Mouse (Mus musculus) Patski (cell line): ENCODE measurements around the gene Nfrkb. TPM values are rescaled to one million over a fixed set of nuclear protein-coding genes. Genes with fewer than 3 reads are reported as not detected.

ENCODE experiments used
- ATAC-seq: fragments of 100-300 bp; one replicate; pipeline ENCODE4 v1.8.0; 2021
- CTCF ChIA-PET: fragments of 350-600 bp; sonication (Branson Sonifier 250); formaldehyde crosslinking; loops from one replicate; lab custom pipeline; 2022; ENCODE audit warnings: inconsistent platforms; lab: Charles Lee
- POLR2A ChIA-PET: fragments of 350-600 bp; sonication (Branson Sonifier 250); formaldehyde crosslinking; loops from one replicate; lab custom pipeline; 2022; ENCODE audit warnings: antibody characterized with exemption, inconsistent platforms; lab: Charles Lee
- DNase-seq: peaks from one replicate; pipeline ENCODE4 v3.0.0-alpha.2; 2011; ENCODE audit warnings: low read depth, low spot score
- H3K27me3 ChIP-seq: fragments of 371-371 bp; one replicate; pipeline ENCODE4 v1.5.1; 2021
- CTCF ChIP-seq: fragments of 100-300 bp; IDR thresholded peaks from one replicate; pipeline ENCODE4 v1.5.1; 2021
- in situ Hi-C: fragments of 300-500 bp; cut with MboI; formaldehyde crosslinking; loops from 3 replicates; pipeline ENCODE4 v1.11.1; 2018; ENCODE audit warnings: low pct_unique_long_range_greater_than_20kb, mixed read lengths
- polyA plus RNA-seq: library from polyadenylated mRNA; unstranded; gene quantifications from one replicate; pipeline ENCODE4 v1.2.3, GENCODE M21; 2021

Nfrkb gene
- 18.2 TPM for polyA plus RNA-seq

- in situ Hi-C loops, result no loop called here
- no peaks in the 10 kb centered on the region for H3K27me3 ChIP-seq
- ChIA-PET CTCF (interaction anchor here (1.1 to 2.2 kb wide), 2 partner anchors 14 to 19 kb away, joined by 5 to 6 read pairs; no protein-coding TSS in a partner anchor), POLR2A (no interaction called here)
- no peak for TF ChIP-seq CTCF
- DNase-seq (peak; percentile 38), ATAC-seq (peak; percentile 99)
Measured at GRCm38 (mm10) chr9:31385947-31386354, at the start of gene Nfrkb. Gene Nfrkb (plus strand): TSS chr9:31386192.

- POLR2A ChIA-PET, result interaction anchor here (0.5 kb wide), 1 partner anchor 193 kb away, joined by 3 read pairs; no protein-coding TSS in a partner anchor
- CTCF ChIA-PET, result interaction anchor here (1.1 kb wide), 1 partner anchor 27 kb away, joined by 3 read pairs; no protein-coding TSS in a partner anchor
- ATAC-seq, result no peak
Measured at GRCm38 (mm10) chr9:31344289-31344831, 41.6 kb upstream of the Nfrkb start.

GRCm38 (mm10) chr9:31346575-31347080 is 39.4 kb upstream of the Nfrkb start:
- ATAC-seq (no peak), DNase-seq (no peak)
- ChIA-PET POLR2A (no interaction called here), CTCF (no interaction called here)
- in situ Hi-C loops, result loop anchor here (5.0 to 25.0 kb wide), 2 partner anchors 194 to 884 kb away; no protein-coding TSS in a partner anchor
- H3K27me3 ChIP-seq, result no peaks in the 10 kb centered on the region
- no peak for TF ChIP-seq CTCF

More at GRCm38 (mm10) chr9:31344289-31344831, 41.6 kb upstream of the Nfrkb start:
- no peaks in the 10 kb centered on the region for H3K27me3 ChIP-seq
- no peak for DNase-seq
- TF ChIP-seq CTCF, result no peak
- in situ Hi-C loops, result loop anchor here (25.0 kb wide), 1 partner anchor 882 kb away; no protein-coding TSS in a partner anchor

- ChIA-PET CTCF (interaction anchor here (0.7 to 2.5 kb wide), 17 partner anchors 9 to 401 kb away, joined by 3 to 11 read pairs (median 3); no protein-coding TSS in a partner anchor), POLR2A (no interaction called here)
- ATAC-seq (no peak), DNase-seq (no peak)
- no peak for TF ChIP-seq CTCF
- in situ Hi-C loops, result loop anchor here (5.0 to 25.0 kb wide), 2 partner anchors 196 to 886 kb away; no protein-coding TSS in a partner anchor
- H3K27me3 ChIP-seq, result no peaks in the 10 kb centered on the region
Measured at GRCm38 (mm10) chr9:31348458-31348857, 37.5 kb upstream of the Nfrkb start.

- CTCF ChIA-PET, result interaction anchor here (0.7 to 2.5 kb wide), 15 partner anchors 9 to 206 kb away, joined by 3 to 11 read pairs (median 3); no protein-coding TSS in a partner anchor
- POLR2A ChIA-PET, result no interaction called here
- ATAC-seq, result peak; percentile 69
- peak; percentile 19 for DNase-seq
- TF ChIP-seq CTCF, result peak; percentile 96
- in situ Hi-C loops, result loop anchor here (5.0 to 25.0 kb wide), 2 partner anchors 197 to 887 kb away; no protein-coding TSS in a partner anchor
- H3K27me3 ChIP-seq, result no peaks in the 10 kb centered on the region
Measured at GRCm38 (mm10) chr9:31348915-31349314, 37.1 kb upstream of the Nfrkb start.

GRCm38 (mm10) chr9:31352716-31353115 is 33.3 kb upstream of the Nfrkb start:
- H3K27me3 ChIP-seq, result no peaks in the 10 kb centered on the region
- DNase-seq (no peak), ATAC-seq (no peak)
- TF ChIP-seq CTCF, result no peak
- ChIA-PET CTCF (no interaction called here), POLR2A (no interaction called here)
- in situ Hi-C loops, result no loop called here

GRCm38 (mm10) chr9:31353518-31353917 is 32.5 kb upstream of the Nfrkb start:
- no peak for TF ChIP-seq CTCF
- in situ Hi-C loops, result no loop called here
- no peak for DNase-seq
- ChIA-PET CTCF (interaction anchor here (1.3 kb wide), 1 partner anchor 200 kb away, joined by 3 read pairs; no protein-coding TSS in a partner anchor), POLR2A (no interaction called here)
- no peaks in the 10 kb centered on the region for H3K27me3 ChIP-seq
- no peak for ATAC-seq

GRCm38 (mm10) chr9:31354051-31354450 is 31.9 kb upstream of the Nfrkb start:
- ChIA-PET CTCF (interaction anchor here (1.3 kb wide), 1 partner anchor 201 kb away, joined by 3 read pairs; no protein-coding TSS in a partner anchor), POLR2A (no interaction called here)
- no peaks in the 10 kb centered on the region for H3K27me3 ChIP-seq
- in situ Hi-C loops, result no loop called here
- no peak for DNase-seq
- no peak for TF ChIP-seq CTCF
- ATAC-seq, result no peak

- POLR2A ChIA-PET, result no interaction called here
- ATAC-seq, result no peak
- in situ Hi-C loops, result no loop called here
- TF ChIP-seq CTCF, result no peak
- CTCF ChIA-PET, result interaction anchor here (0.9 to 1.0 kb wide), 2 partner anchors 32 to 41 kb away, joined by 3 to 4 read pairs; no protein-coding TSS in a partner anchor
- DNase-seq, result no peak
- no peaks in the 10 kb centered on the region for H3K27me3 ChIP-seq
Measured at GRCm38 (mm10) chr9:31363698-31364609, 22.0 kb upstream of the Nfrkb start.

GRCm38 (mm10) chr9:31365086-31365485 is 20.9 kb upstream of the Nfrkb start:
- no peaks in the 10 kb centered on the region for H3K27me3 ChIP-seq
- DNase-seq (no peak), ATAC-seq (no peak)
- no peak for TF ChIP-seq CTCF
- in situ Hi-C loops, result no loop called here
- ChIA-PET POLR2A (no interaction called here), CTCF (no interaction called here)
